Mouse (Mus musculus) heart, adult 11 months (tissue): Measurements from ENCODE around the gene Gm9970.

Experiments used
- DNase-seq: peaks from one replicate; pipeline ENCODE4 v3.0.0; 2022

The Gm9970 gene

DNA sequence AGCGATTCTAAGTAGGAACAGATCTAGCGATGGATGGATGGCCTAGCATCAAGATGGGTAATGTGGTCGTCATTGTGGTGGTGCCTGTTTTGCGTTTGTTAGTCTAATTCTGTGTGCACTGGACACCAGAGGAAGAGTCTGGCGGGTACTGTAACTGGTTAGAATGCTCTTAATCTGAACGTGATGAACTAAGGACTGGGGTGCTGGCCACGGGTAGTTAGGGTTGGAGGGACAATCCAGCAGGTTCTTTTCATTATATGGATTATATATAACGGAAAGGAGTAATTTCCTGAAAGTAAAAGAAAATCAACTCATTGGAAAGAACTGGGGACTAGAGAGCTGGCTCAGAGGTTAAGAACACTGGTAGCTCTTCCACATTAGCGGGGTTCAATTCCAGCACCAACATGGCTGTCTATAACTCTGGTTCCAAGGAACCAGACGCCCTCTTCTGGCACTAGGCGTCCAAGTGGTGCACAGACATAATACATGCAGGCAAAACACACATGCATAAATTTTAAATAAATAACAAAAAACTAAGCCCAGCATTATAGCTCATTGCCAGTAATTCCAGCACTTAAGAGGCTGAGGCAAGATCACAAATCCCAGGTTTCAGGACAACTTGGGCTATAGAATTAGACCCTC, 19.6 kb downstream of the Gm9970 start:
- peak; percentile 88 for DNase-seq

DNA sequence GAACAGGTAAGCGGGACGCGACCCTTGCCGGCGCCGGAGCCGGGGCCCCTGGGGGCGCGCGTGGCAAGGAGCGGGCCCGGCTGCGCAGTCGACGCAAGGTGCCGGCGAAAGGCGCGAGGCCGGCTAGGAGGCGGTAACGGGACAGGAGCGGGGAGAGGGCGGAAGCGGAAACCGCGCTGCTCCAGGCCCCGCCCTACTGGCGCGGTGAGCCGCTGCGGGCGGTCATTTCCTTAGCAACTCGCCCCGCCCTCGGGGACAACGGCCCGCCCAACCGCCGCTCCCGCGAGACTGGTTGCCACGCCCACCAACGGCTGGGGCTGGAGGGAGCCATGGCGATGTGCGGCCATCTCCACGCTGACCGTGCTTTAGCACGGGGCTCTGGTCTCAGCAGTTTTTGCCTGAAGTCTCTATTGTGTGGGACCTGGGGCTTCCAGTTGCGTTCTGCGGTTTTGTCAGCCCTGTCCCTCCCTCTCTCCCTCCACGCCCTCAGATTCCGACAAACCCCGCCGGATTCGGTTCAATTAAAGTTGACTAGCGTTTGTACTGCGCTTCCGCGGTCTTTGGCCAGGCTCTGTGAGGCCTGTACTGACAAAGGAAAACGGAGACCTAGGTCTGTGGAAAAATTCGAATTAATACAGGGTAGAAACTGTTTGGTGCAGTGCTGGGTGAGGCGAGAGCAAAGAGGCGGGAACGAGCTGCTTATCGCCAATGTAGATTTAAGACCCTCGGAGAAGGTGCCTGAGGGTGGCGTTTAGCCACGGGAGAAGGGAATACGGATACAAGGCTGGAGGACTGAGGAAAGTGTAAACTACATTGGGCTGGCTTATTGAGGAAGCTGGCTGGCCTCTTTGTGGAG, 20.4 kb downstream of the Gm9970 start, which contains the start of gene Ppm1g:
Ppm1g (minus strand) TSS at position 240 of the 856 bp plus-strand sequence.
- DNase-seq, result peak; percentile 100

DNA sequence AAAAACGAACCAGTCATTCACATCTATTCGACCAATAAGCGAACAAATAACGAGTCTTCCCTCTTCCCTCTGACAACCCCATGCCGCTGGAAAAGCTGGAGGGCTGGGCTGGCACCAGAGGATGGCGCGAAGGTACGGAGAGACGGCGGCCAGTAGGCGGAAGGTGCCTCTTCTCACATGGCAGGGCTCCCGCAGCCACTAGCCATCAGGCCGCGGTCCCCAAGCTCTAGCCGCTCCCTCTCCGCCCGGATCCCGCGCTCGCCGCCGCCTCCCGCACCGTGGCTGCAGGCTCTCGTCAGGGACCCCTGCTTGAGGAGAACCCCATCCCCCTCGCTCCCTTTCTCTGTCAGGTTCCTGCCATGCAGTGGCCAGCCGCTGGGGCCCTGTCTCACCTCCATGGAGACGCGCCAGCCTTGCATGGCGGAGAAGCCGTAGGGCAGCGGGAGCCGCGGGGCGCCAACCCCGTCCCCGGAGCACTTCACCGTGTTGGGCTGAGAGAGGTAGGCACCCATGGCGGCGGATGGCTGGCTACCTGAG, 21.1 kb downstream of the Gm9970 start:
- DNase-seq, result no peak

- DNase-seq, result no peak
Measured at GRCm38 (mm10) chr5:31219474-31219873, 21.6 kb downstream of the Gm9970 start.

DNA sequence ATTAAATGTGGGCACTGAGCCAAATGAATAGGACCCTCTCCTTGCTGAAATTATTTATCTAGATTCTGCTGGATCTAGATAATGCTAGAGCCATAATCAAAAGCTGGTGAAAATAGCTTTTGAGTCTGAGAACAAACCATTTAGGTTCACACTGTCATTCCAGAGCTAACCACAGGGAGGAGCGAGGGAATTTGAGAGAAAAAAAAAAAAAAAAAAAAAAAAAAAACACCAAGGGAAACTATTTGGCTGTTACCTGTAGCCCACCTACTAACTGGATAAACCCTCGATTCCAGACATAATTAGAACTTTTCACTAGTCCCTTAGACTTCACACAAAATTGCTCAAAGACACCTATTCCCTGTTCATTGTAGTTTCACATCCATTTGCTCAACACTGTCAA, 22.0 kb downstream of the Gm9970 start:
- no peak for DNase-seq

DNA sequence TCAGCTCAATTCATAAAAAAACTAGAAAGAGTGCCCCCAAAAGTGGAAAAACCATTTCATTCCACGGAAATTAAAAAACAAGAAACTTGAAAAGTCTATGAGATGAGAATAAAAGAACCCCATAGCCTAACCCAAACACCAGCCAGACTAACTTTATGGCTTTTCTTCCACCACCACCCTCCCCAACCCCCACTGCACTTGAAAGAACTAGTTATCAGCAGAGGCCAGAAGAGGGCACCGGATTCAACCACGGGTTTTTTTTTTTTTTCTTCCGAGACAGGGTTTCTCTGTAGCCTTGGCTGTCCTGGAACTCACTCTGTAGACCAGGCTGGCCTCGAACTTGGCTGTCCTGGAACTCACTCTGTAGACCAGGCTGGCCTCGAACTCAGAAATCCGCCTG, 22.7 kb downstream of the Gm9970 start:
- peak; percentile 87 for DNase-seq

DNA sequence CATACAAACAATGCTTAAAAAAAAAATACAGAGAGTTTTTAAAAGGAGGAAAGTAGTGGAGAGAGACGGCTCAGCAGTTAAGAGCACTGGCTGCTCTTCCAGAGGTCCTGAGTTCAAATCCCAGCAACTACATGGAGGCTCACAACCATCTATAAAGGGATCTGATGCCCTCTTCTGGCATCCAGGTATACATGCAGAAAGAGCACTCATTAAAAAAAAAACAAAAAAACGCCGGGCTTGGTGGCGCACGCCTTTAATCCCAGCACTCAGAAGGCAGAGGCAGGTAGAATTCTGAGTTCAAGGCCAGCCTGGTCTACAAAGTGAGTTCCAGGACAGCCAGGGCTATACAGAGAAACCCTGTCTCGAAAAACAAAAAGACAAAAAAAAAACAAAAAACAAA, 24.5 kb downstream of the Gm9970 start:
- DNase-seq, result peak; percentile 46

DNA sequence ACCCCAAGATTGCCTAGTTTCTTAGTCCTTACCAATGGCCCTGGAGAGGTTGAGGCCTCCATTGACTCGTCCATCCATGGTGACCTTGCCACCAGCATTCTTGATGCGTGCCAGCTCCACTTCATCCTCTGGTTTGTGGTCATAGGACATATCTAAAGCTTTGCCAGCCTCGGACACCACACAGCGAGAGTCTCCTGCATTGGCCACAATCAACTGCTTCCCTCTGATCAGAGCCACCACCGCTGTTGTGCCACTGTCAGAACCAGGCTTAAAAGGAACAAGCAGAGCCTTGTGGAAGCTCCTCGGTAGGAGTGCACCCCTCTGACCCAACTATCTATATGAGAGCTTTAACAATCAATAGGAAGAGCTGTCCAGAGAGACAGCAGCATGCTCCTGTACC, 36.6 kb downstream of the Gm9970 start:
- DNase-seq, result peak; percentile 91

DNA sequence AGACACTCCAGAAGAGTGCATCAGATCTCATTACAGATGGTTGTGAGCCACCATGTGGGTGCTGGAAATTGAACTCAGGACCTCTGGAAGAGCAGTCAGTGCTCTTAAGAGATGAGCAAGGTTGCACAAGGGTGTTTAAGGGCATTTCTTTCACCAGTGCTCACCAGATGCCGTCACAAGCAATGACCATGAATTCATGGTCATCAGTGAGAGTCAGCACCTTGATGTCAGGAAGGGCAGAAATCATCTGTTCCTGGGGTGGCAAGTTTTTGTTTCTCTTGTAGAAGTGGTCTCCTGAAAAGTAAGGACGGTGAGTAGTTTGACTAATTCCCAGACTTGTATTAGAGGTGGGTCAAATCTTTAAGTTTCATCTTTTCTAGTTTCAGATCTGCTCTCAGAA, 37.2 kb downstream of the Gm9970 start:
- DNase-seq, result peak; percentile 88

DNA sequence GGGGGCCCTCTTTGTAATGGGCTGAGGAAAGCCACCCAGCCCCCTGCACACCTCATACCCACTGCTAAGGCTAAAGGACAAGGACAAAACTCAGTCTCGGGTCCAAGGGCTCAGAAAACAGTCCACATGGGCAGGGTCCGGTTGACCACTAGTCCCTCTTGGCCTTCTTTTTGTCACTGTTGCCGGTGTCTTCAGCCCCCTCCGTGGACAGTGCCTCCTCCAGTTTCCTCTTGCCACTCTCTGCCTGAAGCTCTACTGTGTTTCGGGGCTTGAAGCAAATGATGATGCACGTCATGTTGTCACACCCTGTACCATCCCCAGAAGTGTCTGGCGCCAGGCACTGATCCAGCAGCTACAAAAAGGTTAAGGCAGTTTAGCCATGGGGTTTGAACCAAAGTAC, 38.1 kb downstream of the Gm9970 start:
- DNase-seq, result peak; percentile 92

DNA sequence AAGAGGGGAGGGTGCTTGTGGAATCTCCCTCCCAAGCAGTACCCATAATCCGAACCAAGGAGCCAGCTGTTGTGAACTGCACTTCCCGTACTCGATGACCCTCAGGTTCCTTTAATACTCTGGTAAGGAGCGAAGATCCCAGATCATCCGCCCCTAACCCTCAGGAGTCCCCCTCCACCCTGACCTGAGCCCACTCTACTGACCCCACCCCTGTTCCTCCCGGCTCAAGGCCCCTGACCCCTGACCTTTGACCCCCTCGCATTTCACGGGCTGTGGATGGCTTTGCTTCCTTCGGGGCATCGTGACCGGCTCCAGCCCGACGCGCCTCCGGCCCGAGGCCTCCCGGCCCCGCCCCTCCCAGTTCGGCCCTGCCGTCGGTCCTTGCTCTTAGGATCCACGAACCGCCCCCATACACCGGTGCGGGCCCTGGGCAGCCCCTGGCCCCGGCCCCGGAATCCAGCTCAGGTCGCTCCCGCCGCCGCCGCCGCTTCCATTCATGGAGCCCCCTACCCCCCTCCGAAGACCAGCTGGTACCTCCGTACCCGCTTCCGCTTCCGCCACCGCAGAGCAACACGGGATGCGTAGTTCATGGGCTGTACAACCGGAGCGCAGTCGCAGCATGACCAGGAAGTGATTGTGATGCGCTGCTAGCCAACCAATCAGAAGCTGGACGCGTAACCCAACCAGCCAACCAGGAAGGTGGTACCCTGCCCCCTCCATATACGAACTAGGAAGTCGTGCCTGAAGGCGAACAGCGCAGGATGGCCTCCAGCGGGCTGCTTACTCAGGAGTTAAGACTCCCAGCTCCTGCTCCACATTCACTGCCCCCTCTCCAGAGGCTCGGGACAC, 39.1 kb downstream of the Gm9970 start, which contains the start of gene Zfp513:
Zfp513 (minus strand) TSS at position 562 of the 849 bp plus-strand sequence.
- peak; percentile 100 for DNase-seq

GRCm38 (mm10) chr5:31201042-31201741, 39.8 kb downstream of the Gm9970 start:
- no peak for DNase-seq

GRCm38 (mm10) chr5:31200327-31200768, 40.7 kb downstream of the Gm9970 start:
- peak; percentile 96 for DNase-seq

- peak; percentile 95 for DNase-seq
Measured at GRCm38 (mm10) chr5:31199893-31200292, 41.1 kb downstream of the Gm9970 start.

- DNase-seq, result peak; percentile 91
Measured at GRCm38 (mm10) chr5:31199321-31199892, 41.6 kb downstream of the Gm9970 start.

- DNase-seq, result peak; percentile 90
Measured at GRCm38 (mm10) chr5:31198616-31199320, 42.3 kb downstream of the Gm9970 start.

- DNase-seq, result peak; percentile 90
Measured at GRCm38 (mm10) chr5:31198170-31198569, 42.9 kb downstream of the Gm9970 start.

DNA sequence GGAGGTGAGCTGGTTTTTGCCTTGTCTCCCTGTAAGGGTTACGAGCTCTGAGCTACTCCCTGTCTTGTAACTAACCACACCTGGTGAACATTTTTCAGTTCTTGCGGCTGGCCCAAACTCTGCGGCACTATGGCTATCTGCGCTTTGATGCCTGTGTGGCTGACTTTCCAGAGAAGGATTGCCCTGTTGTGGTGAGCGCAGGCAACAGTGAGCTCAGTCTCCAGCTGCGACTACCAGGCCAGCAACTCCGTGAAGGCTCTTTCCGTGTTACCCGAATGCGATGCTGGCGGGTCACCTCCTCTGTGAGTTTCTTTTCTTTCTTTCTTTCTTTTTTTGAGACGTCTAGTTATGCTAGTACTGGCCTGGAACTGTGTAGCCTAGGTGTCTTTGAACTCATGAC, 44.0 kb downstream of the Gm9970 start:
- peak; percentile 85 for DNase-seq

GRCm38 (mm10) chr5:31196207-31196606, 44.8 kb downstream of the Gm9970 start:
- DNase-seq, result peak; percentile 85

GRCm38 (mm10) chr5:31195671-31196070, 45.4 kb downstream of the Gm9970 start:
- DNase-seq, result peak; percentile 90
